Mouse (Mus musculus) lung, postnatal 36 days (tissue): ENCODE measurements at regions not wholly inside any gene's neighbourhood (a gene's known extent, or its start where the extent isn't known, plus 50 kb on each side); places are given as distances from the start of the nearest gene placed in this dataset.

Experiments
- DNase-seq: peaks from one replicate; pipeline ENCODE4 v3.0.0; 2022; ENCODE audit warnings: mixed read lengths

DNA sequence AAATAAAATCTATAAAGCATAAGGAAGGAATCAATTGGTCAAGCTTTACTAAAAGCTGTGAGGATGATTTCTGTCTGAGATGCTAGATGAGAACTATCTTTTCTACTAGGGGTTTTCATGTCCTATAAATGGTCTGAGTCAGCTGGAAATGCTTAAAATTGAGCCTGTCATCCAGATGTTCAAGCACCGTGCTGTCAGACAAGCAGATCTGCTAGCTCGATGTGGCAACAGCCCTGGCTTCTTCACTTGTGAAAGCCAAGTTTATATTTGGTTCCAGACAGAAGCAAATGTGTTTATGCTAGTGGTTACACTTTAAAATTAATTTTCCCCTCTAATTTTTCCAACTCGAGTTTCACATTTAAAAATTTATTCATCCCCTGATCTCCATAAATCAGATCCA, 311.7 kb downstream of the Actr3 start:
- no peak for DNase-seq

DNA sequence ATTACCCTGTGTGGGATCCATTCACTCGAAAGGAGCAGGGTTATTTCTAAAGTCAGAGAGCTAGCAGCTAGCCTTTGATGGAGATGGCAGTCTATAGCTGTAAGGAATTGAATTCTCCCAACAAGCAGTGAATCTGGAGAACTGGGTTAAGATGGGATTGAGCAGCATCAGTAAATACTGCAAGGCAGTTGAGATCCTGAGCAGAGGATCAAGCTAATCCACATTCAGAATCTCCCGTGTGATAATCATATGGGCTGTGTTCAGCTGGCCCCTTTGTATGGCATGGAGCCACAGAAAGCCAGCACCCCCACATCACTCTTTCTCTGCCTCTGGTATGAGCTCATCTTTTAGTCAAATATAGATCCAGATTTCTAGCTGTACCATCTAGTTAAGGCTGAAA, 334.9 kb downstream of the Actr3 start:
- DNase-seq: no peak

DNA sequence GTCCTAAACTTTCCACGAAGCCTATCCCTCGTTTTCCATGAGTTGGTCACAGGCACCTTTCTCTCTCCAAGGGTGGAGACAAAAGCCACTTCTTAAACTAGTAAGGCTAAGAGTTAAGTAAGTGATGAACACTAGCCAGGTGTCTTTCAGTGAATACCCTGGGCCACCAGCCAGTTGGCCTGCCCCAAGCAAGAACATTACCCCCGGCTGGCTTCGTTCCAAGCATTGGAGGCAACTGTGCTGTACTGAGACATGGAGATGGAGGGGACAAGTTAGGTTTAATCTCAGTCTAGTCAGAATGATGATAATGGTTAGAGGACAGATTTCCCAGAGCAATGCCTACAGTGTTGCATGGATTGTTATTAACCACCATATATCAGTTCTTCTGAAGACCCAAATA, 350.6 kb downstream of the Actr3 start:
- no peak for DNase-seq

DNA sequence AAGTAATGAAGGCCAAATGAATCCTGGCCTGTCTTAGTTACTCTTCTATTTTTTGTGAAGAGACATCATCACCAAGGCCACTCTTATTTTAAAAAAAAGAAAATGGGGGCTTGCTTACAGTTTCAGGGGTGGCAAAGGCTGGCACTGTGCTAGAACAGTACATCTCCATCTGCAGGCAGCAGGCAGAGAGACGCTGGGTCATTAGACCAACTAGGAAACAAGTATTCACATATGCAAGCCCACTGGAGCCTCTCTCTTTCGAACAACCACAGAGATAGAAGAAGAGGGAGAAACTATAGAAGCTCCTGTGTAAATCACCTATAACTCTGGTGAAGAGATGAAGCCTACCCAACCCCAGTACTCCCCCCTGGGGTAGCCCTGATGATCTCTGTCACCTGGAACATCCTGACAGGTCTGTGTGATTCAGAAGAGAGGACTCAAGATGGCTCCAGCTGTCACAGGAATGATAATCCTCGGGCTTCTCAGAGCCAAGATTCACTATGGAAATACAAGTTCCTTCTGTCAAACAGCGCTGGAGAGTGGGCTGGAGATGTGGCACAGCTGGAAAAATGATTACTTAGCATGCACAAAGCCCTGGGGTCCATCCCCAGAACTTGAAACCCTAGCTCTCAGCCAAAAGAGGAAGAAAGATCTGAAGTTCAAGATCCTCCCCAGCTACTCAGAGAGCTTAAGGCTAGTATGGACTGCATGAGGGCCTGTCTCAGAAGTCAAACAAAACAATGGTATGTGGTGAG, 395.8 kb downstream of the Actr3 start:
- DNase-seq: no peak

DNA sequence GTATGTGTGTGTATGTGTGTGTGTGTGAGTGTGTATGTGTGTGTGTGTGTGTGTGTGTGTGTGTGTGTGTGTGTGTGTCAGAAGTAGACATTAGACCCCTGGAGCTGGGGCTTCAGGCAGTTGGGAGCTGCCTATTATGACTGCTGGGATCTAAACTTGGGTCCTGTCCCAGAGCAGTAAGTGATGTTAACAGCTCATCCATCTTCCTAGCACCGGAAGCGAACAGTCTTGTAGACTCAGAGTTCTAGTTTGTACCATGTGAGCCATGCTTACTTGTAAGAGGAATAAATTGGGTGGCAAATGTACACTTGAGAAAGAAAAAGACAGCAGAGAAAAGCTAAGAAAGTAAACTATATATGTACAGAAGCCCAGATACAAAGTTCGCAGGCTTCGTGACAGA, 422.2 kb downstream of the Actr3 start:
- DNase-seq: peak; percentile 46

DNA sequence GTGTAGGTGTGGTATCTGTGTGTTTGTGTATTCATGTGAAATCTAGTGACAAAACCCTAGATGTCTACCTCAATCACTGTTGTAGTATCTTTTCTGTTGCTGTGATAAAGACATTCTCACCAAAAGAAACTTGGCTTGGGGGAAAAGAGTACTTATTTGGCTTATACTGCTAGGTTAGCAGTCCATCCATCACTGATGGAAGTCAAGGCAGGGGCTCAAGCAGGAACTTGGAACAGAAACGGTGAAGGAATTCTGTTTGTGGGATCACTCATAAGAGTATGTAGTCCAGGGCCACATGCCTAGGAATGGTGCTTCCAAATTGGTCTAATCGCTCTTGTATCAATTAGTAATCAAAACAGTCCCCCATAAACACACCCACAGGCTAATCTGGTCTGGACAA, 423.6 kb downstream of the Actr3 start:
- DNase-seq: peak; percentile 7

DNA sequence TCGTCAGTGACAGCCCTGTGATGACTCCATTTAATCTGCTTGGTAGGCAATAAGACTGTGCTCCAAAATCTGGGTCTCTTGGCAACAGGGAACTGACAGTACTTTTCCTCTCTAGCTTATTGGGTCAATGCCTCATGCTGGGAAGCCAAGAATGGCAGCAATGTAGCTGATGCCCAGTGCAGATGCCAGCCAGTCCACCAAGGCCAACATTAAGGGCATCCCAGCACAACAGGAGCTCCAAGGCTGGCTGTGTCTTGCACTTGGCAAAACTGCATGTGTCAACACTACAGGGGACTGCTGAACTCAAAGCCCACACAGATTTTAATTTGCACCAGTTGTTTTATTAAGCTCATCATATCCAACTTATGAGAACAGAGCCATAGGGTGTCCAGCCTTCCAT, 437.9 kb downstream of the Actr3 start:
- DNase-seq: no peak

DNA sequence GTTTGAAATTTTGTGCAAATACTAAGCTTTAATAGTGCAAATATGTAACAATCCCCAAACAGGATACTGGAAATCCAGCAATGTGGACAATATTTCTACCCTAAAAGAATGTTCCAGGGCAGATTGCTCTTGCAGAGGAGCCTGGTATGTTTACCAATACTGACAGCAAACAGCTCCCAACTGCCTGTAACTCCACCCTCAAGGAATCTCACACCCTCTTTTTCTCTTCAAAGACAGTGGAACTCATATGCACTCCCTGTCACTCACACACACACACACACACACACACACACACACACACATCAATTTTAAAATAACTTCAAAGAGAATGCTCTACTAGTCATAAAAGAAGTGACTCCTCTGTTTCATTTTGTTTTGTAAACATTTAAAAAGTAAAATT, 484.7 kb downstream of the Actr3 start:
- DNase-seq: peak; percentile 3

DNA sequence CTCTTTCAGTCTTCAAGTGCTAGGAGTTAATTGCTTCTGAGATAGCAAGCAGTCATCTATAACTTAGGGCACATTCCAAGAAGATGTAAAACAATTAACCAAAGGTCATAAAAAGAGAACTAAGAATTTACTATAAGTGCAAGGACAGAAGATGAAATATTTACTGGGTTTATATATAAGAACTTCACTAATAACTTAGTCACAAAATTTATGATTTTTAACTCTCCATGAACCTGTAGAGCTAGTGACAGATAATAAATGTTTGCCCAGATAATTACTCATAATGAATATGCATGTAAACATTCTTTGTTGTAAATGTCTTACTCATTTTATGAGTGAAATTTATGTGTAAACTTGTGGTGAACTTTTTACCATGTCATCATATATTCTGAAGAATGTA, 531.2 kb downstream of the Actr3 start:
- no peak for DNase-seq

DNA sequence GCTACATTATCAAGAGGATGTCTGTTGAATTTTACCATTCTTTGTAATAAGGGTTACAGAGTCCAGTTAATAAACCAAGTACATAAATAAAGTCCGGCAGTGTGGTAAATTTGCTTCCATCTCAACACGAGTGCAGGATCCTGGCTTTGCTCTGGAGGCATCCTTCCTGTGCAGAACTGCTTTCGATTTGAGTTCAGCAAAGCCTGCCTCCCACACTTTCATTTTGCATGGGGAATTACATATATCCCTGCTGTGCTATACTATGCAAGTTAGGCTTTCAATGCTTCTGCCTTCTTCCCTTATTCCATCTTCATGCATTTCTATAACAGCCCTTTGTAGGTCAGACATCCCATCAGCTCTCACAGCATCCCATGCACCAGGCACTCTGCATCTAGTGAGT, 564.4 kb downstream of the Actr3 start:
- no peak for DNase-seq

DNA sequence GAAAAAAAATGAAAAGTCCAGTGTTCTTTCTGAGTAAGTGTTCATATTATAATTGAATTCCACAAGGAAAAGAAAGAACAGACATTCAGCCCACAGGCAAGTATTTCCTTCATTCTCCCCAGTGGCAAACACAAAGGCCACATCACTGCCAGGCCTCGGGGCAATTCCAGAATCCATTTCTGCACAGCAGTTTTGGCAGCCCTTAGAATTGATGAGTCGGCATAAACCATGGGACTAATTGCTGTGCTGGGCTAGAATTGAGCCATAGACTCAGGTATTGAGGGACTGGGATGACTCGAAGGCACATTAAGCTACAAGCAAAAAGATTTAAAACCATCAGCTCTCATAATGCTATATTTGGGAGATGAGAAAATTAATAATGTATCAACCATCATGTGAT, 569.3 kb downstream of the Actr3 start:
- no peak for DNase-seq

DNA sequence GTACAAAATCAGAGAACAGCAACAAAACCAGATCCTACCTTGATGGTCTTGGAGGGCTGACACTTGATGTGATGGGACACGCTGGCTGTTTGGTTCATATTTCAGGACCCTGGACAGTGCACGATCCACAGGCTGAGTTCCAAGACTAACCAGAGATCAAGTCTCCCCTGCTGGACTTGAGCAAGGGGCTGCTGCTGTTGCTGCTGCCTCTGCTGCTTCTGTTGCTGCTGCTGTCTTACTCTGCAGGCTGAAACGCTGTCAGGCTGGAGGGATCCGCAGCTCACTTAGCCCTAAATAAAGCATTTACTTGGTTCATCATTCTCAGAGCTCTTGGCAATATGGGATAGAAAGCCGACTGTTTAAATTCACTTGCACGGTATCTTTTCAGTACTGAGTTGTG, 589.8 kb downstream of the Actr3 start:
- peak; percentile 3 for DNase-seq

DNA sequence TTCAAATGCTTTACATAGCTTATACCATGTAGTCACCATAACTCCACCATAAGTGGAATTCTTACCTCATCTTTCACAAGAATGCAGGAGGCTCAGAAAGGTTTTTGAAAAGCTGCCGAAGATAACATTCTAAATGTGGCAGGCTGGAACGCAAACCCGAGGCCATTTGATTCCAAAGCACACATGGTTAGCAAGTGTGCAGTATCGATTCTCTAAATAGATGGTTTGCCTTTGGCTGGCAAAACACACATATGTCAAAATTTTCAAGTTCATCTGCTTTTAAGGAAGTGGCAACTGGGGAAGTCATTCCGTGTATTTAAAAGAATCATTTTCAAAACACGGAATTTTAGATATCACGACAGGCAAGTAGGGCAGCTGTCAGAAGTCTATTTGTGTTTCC, 609.8 kb downstream of the Actr3 start:
- no peak for DNase-seq

DNA sequence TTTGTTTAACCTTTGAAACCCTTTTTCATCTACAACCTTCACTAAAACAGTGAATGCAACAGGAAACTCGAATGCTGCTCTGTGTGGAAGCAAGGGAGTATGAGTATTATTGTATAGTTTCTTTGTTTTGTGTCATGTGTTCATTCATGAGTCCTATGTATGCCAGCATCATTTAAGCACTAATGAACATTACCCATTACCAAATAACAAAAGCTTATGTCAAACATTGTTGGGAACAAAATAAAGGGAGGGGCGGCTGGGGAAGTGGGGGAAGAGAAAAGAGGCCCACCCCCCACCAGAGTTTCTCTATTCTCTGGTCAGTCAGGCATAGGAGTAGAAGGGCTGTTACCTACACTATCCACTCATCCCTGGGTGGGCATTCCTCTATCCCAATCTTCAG, 642.5 kb downstream of the Actr3 start:
- no peak for DNase-seq

DNA sequence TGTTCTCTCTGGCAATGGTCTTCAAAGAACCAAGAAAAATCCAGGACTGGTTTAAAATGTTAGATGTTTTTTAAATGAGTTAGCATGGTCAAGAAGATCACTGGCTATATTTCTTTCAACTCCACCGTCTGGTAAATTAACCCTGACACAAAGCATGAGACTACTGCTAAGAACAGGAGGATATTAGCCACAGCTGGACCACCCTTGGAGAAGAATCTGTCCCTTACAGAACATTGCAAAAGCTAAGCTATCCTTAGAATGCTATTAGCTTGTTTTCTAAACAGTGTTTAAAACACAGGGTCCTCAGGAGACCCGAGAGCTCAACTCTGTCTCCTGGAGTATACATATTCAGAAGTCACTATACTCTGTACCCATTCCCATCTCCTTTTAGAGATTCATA, 644.9 kb downstream of the Actr3 start:
- no peak for DNase-seq

DNA sequence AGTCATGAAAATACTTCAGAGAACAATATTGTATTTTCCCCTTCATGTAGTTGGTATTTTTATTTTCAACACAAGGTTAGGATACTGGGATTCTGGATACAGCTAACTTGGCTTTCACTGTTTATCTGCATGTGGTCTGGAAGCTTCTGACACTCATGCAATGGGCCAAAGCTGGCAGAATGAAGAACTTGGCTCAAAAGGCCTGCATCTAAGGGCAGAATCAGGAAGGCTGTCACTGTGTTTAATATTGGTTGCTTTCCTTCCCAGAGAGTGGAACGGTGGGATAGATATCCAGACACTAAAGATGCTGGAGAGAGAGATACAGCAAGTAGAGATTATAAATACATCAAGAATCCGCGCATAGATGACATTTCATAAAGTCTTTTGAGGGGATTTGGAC, 645.4 kb downstream of the Actr3 start:
- DNase-seq: no peak

DNA sequence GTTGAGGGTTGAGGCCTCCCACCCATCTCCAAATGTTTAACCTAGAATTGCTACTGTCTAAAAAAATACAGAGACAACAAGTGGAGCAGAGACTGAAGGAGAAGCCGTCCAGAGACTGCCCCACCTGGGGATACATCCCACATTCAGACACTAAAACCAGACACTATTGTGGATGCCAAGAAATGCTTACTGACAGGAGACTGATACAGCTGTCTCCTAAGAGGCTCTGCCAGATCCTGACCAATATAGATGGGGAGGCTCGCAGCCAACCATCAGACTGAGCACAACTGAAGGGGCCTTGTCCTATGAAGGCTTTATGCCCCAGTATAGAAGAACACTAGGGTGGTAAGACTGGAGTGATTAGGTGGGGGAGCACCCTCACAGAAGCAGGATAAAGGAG, 652.5 kb downstream of the Actr3 start:
- DNase-seq: no peak

DNA sequence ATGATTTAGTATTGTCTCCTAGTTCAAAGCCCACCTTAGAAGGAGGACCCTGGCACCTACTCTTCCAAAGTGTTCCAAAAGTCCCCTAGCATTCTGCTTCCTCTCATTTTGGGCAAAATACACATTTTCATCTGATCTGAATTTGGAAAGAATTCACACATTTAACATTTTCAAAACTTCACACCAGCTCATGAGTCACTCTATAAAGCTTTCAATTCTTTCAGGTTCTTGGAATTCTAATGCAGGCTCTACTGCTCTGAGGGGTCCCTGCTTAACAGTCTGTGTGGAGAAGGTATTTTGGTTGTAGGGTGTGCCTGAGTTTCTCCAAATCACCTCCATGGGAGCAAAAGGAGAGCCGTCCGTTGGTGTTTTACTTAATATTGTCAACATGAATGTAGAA, 657.8 kb downstream of the Actr3 start:
- no peak for DNase-seq

DNA sequence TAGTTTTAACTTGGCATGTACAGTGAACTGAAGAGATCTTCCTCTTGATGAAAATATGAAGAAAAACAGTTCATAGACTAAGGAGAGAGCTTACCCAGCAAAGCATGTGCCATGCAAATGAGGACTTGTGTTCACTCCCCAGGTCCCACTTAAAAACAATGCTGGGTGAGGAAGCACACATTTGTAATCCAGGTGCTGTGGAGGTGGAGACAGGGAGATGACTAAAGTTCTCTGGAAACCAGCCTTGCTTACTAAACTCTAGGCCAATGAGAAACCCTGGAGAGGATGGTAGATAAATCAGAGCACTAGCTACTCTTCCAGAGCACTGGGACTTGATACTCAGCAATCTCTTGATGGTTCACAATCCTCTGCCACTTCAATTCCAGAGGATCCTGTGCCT, 678.8 kb downstream of the Actr3 start:
- no peak for DNase-seq

DNA sequence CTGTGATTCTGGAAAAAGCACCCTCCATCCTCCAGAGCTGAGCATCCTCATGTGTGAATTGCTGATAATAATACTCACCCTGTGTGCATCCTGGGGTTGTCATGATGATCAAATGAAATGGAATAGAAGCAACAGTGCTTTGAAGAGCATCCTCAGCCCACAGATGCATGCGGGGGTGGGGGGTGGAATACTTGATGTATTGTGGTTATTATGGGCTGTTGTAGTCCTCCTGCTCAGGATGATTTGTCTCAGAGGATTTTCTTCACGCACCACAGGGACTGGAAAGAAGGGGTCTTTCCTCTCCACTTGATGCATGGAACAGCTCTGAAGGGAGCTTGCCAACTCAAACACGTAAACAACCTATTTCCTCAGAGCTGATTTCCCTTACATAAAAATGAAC, 694.4 kb upstream of the Dpp10 start:
- no peak for DNase-seq

DNA sequence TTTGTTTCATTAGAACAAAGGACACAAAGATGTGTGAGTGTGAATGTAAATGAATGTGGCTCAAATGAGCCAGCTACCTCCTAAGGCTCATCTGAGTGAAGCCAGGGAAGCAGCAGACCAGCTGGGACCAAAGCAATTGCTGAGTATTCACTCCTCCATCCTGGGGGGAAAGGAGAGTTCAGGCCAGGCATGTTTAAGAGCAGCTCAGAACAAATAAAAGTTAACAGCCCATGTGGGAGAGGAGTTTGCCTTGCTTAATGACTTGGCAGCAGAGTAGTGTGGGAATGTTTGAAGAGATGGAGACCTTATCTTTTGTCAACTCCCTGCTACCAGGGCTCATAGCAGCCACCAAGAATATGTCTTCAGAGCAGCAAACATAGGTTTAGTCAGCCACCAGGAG, 685.0 kb upstream of the Dpp10 start:
- no peak for DNase-seq

DNA sequence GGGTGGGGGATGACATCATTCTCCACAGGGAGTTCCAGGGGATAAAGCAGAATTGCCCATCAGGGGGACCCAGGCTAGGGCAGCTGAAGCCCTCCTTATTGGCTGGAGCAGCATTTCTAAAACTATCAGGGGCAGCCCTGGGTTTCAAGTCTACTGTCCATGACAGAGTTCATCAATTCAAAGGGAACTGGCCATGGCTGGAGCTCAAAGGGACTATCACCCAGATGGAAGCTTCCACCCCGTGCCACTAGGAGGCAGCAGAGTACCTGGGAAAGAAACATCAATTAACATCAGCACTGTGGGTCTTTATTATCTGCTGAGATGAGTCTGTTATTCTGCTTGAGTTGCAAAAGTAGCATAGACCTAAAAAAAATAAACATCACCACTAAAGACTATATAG, 672.7 kb upstream of the Dpp10 start:
- peak; percentile 36 for DNase-seq

DNA sequence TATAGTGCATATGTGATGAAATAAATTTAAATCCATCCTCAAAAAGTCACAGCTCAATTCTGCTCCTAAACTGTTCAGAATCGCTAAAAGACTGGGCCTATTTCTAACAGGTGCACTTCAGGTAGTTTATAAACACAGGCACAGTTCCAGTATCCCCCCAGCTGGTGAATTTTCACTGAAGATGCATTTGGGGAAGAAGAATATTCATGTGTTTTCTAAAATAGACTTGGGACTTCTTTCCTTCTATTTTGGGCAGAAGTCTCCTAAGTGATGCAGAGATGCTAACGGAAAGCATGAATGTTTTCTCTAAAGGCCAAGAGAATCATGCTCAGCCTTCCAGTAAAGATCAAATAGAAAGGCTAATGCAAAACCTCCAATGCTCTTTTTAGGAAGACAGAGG, 660.9 kb upstream of the Dpp10 start:
- DNase-seq: no peak

DNA sequence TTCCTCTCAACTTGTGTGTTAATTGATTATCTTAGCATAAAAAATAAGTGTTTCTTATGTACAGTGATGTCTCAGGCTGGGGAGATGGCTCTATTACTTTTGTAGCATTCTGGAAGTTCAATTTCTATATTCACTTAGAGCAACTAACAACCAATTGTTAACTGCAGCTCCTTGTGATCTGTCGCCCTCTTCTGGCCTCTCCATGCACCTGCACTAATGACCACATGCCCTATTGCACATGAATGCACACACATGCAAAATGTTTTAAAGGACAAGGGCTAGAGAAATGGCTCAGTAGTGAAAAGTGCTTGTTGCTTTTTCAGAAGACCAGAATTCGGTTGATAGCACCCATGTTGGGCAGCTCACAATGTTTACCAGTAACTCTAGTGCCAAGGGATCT, 629.1 kb upstream of the Dpp10 start:
- no peak for DNase-seq

DNA sequence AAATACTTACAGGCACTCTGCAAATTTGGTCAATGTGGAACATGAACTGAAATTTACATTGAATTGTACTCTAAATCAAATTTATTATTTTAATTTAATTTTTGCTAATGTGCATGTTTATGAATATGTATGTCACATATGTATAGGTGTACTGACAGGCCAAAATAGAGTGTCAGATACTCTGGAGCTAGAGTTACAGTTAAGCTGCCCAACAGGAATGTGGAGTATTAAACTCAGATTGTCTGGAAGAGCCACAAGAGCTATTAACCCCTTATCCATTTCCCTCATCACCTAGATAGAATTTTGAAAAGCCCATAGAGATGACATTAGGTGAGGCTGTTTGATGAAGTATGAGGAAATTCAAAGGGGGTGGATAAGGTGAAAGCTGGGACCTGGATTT, 607.5 kb upstream of the Dpp10 start:
- DNase-seq: no peak
